Mouse (Mus musculus) testis, adult 2 months (tissue): ENCODE results near the gene Ostm1.

Source experiments
- CTCF ChIP-seq: fragments of 200-500 bp; IDR thresholded peaks from 2 replicates; pipeline ENCODE4 v1.5.1; 2012; ENCODE audit warnings: low read depth, mild to moderate bottlenecking, inconsistent platforms, low read length, moderate library complexity; ENCODE audit not compliant: control insufficient read depth, insufficient read depth, insufficient replicate concordance
- POLR2A ChIP-seq: fragments of 200-500 bp; IDR thresholded peaks from 2 replicates; pipeline ENCODE4 v1.6.1; 2012; ENCODE audit warnings: low read depth, mild to moderate bottlenecking, inconsistent platforms, low read length, moderate library complexity; ENCODE audit not compliant: control insufficient read depth

GRCm38 (mm10) chr10:42583902-42584435, 347 bp downstream of the Ostm1 start:
- TF ChIP-seq CTCF (no peak), POLR2A (no peak)
